Mouse (Mus musculus) lung, embryonic 14.5 days (tissue): Measurements from ENCODE around the gene Sim1. TPM values are rescaled to one million over a fixed set of nuclear protein-coding genes. Genes with fewer than 3 reads are reported as not detected.

Source experiments
- ATAC-seq: fragments of 200-750 bp; cut with Nextera tagmentation; 2 replicates; pipeline ENCODE4 v1.8.0; 2017; ENCODE audit warnings: mild to moderate bottlenecking, moderate TSS enrichment, moderate library complexity; ENCODE audit not compliant: insufficient read depth
- DNase-seq: peaks from one replicate; pipeline ENCODE4 v3.0.0-alpha.2; 2015
- H3K27ac ChIP-seq: fragments of 300-500 bp; sonication (generic); 2 replicates; pipeline ENCODE4 v1.5.1; 2014; ENCODE audit warnings: low read depth, mild to moderate bottlenecking, moderate library complexity
- H3K27me3 ChIP-seq: fragments of 300-500 bp; sonication (generic); 2 replicates; pipeline ENCODE4 v1.6.1; 2014; ENCODE audit warnings: low read length, control low read depth; ENCODE audit not compliant: insufficient read depth
- H3K36me3 ChIP-seq: fragments of 300-500 bp; sonication (generic); 2 replicates; pipeline ENCODE4 v1.6.1; 2014; ENCODE audit warnings: control low read depth; ENCODE audit not compliant: insufficient read depth
- H3K4me1 ChIP-seq: fragments of 300-500 bp; sonication (generic); 2 replicates; pipeline ENCODE4 v1.6.1; 2014; ENCODE audit warnings: antibody characterized with exemption, control low read depth; ENCODE audit not compliant: insufficient read depth
- H3K4me2 ChIP-seq: fragments of 300-500 bp; sonication (generic); 2 replicates; pipeline ENCODE4 v1.6.1; 2014; ENCODE audit warnings: mild to moderate bottlenecking
- H3K4me3 ChIP-seq: fragments of 300-500 bp; sonication (generic); 2 replicates; pipeline ENCODE4 v1.5.1; 2014; ENCODE audit warnings: low read depth, low read length
- H3K9ac ChIP-seq: fragments of 300-500 bp; sonication (generic); 2 replicates; pipeline ENCODE4 v1.6.1; 2014
- H3K9me3 ChIP-seq: fragments of 300-500 bp; sonication (generic); 2 replicates; pipeline ENCODE4 v1.6.1; 2016; ENCODE audit warnings: low read depth, low read length, control low read depth
- CTCF ChIP-seq: IDR thresholded peaks from 2 replicates; pipeline ENCODE4 v1.5.1; 2016; ENCODE audit warnings: antibody characterized with exemption, low read depth
- WGBS: fragments of 180-500 bp; shearing (Covaris S2); extraction: QIAGEN DNeasy Blood & Tissue Kit; methylation state at CpG from one replicate; pipeline ENCODE4 v1.1.7; 2014; 5-methylcytosine and 5-hydroxymethylcytosine counted together
- polyA plus RNA-seq: library from polyadenylated mRNA; unstranded; fragments of >200 nt; fragmentation: Nextera tagmentation; extraction: Ambion mirVana; gene quantifications from 2 replicates; pipeline ENCODE4 v1.2.1, GENCODE M21; 2014

Sim1 gene
- polyA plus RNA-seq: 0.04 and 0.05 TPM in 2 replicates

- WGBS: under 1% methylated on average over 59 of the region's 62 CpGs
- no peak for TF ChIP-seq CTCF
- H3K27ac ChIP-seq: no peak within 1 kb of the TSS
Measured at GRCm38 (mm10) chr10:50894170-50894991, at the start of gene Sim1. Gene Sim1 (plus strand): TSS chr10:50894754.

DNA sequence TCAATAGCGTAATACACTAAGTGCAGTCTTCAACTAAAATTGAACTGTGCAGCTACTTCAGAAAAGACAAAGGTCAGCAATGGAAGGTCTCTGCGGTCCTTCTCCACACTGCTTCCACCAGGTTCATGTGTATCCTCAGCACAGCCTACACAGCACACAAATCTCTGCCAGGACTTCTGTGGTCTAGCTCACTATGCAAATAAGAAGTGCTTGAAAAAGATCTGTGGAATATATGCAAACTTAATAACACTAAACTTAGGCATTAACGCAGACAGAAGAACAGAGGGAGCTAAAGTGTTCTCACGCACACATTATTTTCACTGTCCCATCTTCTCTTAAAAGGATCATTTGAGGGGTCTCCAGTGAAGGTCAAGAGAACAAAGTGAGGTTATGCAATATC is 26.4 kb upstream of the Sim1 start:
- TF ChIP-seq CTCF: no peak
- Histone ChIP-seq H3K9me3 (no peaks in the 10 kb centered on the region), H3K9ac (no peak overlapping the region), H3K4me2 (no peak overlapping the region), H3K27ac (no peak overlapping the region), H3K4me3 (no peak overlapping the region), H3K36me3 (no peaks in the 10 kb centered on the region), H3K4me1 (no peaks in the 10 kb centered on the region), H3K27me3 (no peaks in the 10 kb centered on the region)
- DNase-seq: no peak
- no peak for ATAC-seq
- 62% methylated on average over 4 of the region's 4 CpGs for WGBS

More at GRCm38 (mm10) chr10:50894170-50894991, at the start of gene Sim1:
- ATAC-seq (peak; percentile 92), DNase-seq (peak; percentile 92)
- Histone ChIP-seq H3K4me1 (peaks cover 4% of the 10 kb centered on the region; the same call in 1 of the 2 replicates), H3K27me3 (peaks cover 97% of the 10 kb centered on the region), H3K9ac (0 out of 2 replicates have a peak within 1 kb of the TSS, but pooled peaks have one; percentile 9), H3K4me2 (peak within 1 kb of the TSS; percentile 82), H3K36me3 (no peaks in the 10 kb centered on the region), H3K9me3 (no peaks in the 10 kb centered on the region), H3K4me3 (peak within 1 kb of the TSS; percentile 44)

DNA sequence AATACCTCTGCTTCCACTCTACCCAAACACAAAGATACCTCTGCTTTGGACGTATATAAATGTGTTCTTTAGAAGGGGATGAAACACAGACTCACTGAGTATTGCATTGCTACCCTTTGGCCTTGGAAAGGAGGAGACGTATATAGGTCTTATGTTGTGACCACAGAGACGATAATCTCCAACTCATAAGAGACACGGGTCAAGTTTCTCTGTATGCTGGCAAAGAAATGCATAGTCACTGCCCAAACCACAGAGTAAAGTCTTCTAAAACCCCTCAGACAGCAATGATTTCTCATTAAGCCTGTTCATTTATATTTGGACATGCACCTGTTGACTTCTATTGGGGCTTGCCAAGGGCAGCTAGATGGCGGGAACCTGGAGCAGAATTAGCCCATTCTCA is 17.6 kb upstream of the Sim1 start:
- Histone ChIP-seq H3K27me3 (no peaks in the 10 kb centered on the region), H3K27ac (no peak overlapping the region), H3K9ac (no peak overlapping the region), H3K4me2 (no peak overlapping the region), H3K4me3 (no peak overlapping the region), H3K4me1 (no peaks in the 10 kb centered on the region), H3K36me3 (no peaks in the 10 kb centered on the region), H3K9me3 (no peaks in the 10 kb centered on the region)
- ATAC-seq: no peak
- WGBS: 77% methylated on average over 5 of the region's 5 CpGs
- no peak for TF ChIP-seq CTCF
- no peak for DNase-seq

- no peak overlapping the region for H3K27ac ChIP-seq
- no peak overlapping the region for H3K4me2 ChIP-seq
- H3K9me3 ChIP-seq: no peaks in the 10 kb centered on the region
- peak; percentile 57 for TF ChIP-seq CTCF
- H3K36me3 ChIP-seq: no peaks in the 10 kb centered on the region
- 20% methylated on average over 2 of the region's 2 CpGs for WGBS
- ATAC-seq (no peak), DNase-seq (peak; percentile 30)
- no peaks in the 10 kb centered on the region for H3K27me3 ChIP-seq
- H3K4me3 ChIP-seq: no peak overlapping the region
- H3K9ac ChIP-seq: no peak overlapping the region
- no peaks in the 10 kb centered on the region for H3K4me1 ChIP-seq
Measured at GRCm38 (mm10) chr10:50881476-50882069, 13.0 kb upstream of the Sim1 start.

DNA sequence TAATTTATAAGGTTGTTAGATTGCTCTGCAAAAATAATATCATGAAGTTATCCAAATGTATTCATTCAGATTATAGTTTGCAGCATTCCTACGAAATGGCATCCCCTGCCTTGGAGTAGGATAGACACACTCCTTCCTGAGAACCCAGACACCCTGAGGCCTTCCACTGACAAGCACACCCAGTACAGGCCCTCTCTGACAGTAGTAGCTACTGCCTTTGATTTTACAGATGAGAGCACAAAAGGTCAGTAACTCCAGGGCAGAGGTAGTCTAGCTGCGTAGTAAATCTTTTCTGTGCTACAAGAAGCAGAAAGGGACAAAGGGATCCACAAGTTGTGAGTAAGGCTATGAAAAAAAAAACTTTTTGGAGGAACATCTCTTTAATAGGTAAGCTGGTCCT is 12.2 kb upstream of the Sim1 start:
- Histone ChIP-seq H3K27me3 (no peaks in the 10 kb centered on the region), H3K9me3 (no peaks in the 10 kb centered on the region), H3K27ac (no peak overlapping the region), H3K4me1 (no peaks in the 10 kb centered on the region), H3K36me3 (no peaks in the 10 kb centered on the region), H3K4me2 (no peak overlapping the region), H3K4me3 (no peak overlapping the region), H3K9ac (no peak overlapping the region)
- no peak for DNase-seq
- ATAC-seq: no peak
- no peak for TF ChIP-seq CTCF
- 80% methylated on average over 2 of the region's 2 CpGs for WGBS

DNA sequence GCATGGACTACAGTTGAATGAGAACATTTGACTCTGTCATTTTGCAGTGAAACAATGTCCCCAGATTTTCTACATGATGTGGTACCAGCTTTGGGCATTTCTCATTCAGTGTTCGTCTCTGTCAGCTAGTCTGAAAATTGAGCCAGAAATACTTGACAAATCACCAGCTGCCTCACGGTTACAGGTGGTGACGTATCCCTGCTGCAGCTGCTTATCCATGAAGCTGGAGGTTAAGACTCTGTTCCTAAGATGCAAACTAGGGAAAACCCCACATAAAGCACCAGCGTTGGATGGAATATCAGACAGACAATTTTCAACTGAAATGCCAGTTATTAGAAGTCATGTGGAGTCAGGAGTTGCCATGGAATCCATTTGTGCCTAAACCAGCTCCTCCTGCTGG is 8.2 kb upstream of the Sim1 start:
- no peak overlapping the region for H3K9ac ChIP-seq
- no peaks in the 10 kb centered on the region for H3K36me3 ChIP-seq
- 56% methylated on average over 4 of the region's 4 CpGs for WGBS
- no peaks in the 10 kb centered on the region for H3K4me1 ChIP-seq
- no peaks in the 10 kb centered on the region for H3K9me3 ChIP-seq
- no peak overlapping the region for H3K27ac ChIP-seq
- peaks cover 22% of the 10 kb centered on the region for H3K27me3 ChIP-seq
- ATAC-seq (no peak), DNase-seq (no peak)
- no peak overlapping the region for H3K4me2 ChIP-seq
- TF ChIP-seq CTCF: no peak
- H3K4me3 ChIP-seq: no peak overlapping the region

DNA sequence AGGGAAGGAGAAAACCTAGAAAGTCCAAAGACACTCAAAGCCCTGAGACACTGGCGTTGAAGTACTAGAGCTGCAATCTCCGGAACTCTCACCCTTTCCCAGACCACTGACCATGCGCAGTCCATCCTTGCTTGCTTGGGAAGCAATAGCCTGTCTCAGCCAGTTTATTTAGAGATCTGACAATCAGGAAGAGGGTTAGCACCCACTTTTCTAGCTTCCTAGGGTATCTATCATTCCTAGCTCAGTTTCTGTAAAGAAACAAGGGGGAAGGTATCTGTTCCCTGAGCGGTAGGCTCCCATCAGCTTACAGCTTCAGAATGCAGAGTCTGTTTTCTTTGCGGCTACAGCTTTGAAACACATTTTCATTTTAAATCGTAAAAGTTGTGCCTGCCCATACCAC is 3.9 kb upstream of the Sim1 start:
- peaks cover 64% of the 10 kb centered on the region for H3K27me3 ChIP-seq
- no peak overlapping the region for H3K4me3 ChIP-seq
- no peaks in the 10 kb centered on the region for H3K36me3 ChIP-seq
- TF ChIP-seq CTCF: no peak
- no peak overlapping the region for H3K9ac ChIP-seq
- ATAC-seq (no peak), DNase-seq (no peak)
- peaks cover 4% of the 10 kb centered on the region; the same call in 1 of the 2 replicates for H3K4me1 ChIP-seq
- H3K27ac ChIP-seq: no peak overlapping the region
- H3K4me2 ChIP-seq: no peak overlapping the region
- 14% methylated on average over 6 of the region's 6 CpGs for WGBS
- no peaks in the 10 kb centered on the region for H3K9me3 ChIP-seq
